Mouse (Mus musculus) C2C12 (cell line): ENCODE data around the gene Mindy4. TPM values are rescaled to one million over a fixed set of nuclear protein-coding genes. Genes with fewer than 3 reads are reported as not detected.

Source experiments
- H3K27me3 ChIP-seq: one replicate; pipeline ENCODE4 v1.6.1; 2011; ENCODE audit not compliant: control insufficient read depth, insufficient read depth, insufficient read length
- H3K36me3 ChIP-seq: one replicate; pipeline ENCODE4 v1.6.1; 2011; ENCODE audit not compliant: control insufficient read depth, insufficient read depth
- H3K4me3 ChIP-seq: one replicate; pipeline ENCODE4 v1.5.1; 2011; ENCODE audit warnings: mild to moderate bottlenecking, control low read depth; ENCODE audit not compliant: poor library complexity, insufficient read depth, severe bottlenecking
- H3K79me2 ChIP-seq: one replicate; pipeline ENCODE4 v1.6.1; 2011; ENCODE audit not compliant: control insufficient read depth, insufficient read depth
- H3K79me3 ChIP-seq: one replicate; pipeline ENCODE4 v1.6.1; 2011; ENCODE audit warnings: low read depth, control low read depth
- H3ac ChIP-seq: one replicate; pipeline ENCODE3; 2011; ENCODE audit warnings: low read depth; ENCODE audit not compliant: control insufficient read depth, insufficient read length
- CEBPB ChIP-seq: IDR thresholded peaks from one replicate; pipeline ENCODE4 v1.6.1; 2011; ENCODE audit warnings: low read depth, mild to moderate bottlenecking, control low read depth, moderate library complexity
- CTCF ChIP-seq: IDR thresholded peaks from one replicate; pipeline ENCODE4 v1.5.1; 2011; ENCODE audit not compliant: control insufficient read depth, insufficient read depth, insufficient read length
- FOSL1 ChIP-seq: IDR thresholded peaks from one replicate; pipeline ENCODE4 v1.8.0; 2011; ENCODE audit warnings: mild to moderate bottlenecking, low read length; ENCODE audit not compliant: poor library complexity, insufficient read depth, severe bottlenecking
- MAX ChIP-seq: IDR thresholded peaks from one replicate; pipeline ENCODE4 v1.6.1; 2011; ENCODE audit warnings: mild to moderate bottlenecking, control low read depth
- MYOD1 ChIP-seq: IDR thresholded peaks from one replicate; pipeline ENCODE4 v1.6.1; 2011; ENCODE audit warnings: low read depth; ENCODE audit not compliant: control insufficient read depth, insufficient read length
- MYOG ChIP-seq: IDR thresholded peaks from one replicate; pipeline ENCODE4 v1.6.1; 2011; ENCODE audit not compliant: control insufficient read depth, insufficient read length; ENCODE audit errors: extremely low read depth
- USF1 ChIP-seq: IDR thresholded peaks from one replicate; pipeline ENCODE4 v1.6.1; 2011; ENCODE audit warnings: low read depth, mild to moderate bottlenecking, control low read depth, moderate library complexity
- polyA plus RNA-seq: library from polyadenylated mRNA; unstranded; fragments of >200 nt; fragmentation: generic; extraction: Trizol; gene quantifications from one replicate; pipeline ENCODE4 v1.2.1, GENCODE M21; 2012; ENCODE audit warnings: missing spikeins

The Mindy4 gene
- polyA plus RNA-seq, 1 experiment = 2.6 TPM

GRCm38 (mm10) chr6:55276692-55277282 is 73.6 kb downstream of the Mindy4 start:
- no peaks in the 10 kb centered on the region for H3K27me3 ChIP-seq
- no peak overlapping the region for H3K4me3 ChIP-seq
- no peak for TF ChIP-seq MYOD1
- no peak for TF ChIP-seq MAX
- TF ChIP-seq MYOG = no peak
- TF ChIP-seq CEBPB = no peak
- no peak for TF ChIP-seq FOSL1
- no peak for TF ChIP-seq CTCF
- TF ChIP-seq USF1 = no peak

GRCm38 (mm10) chr6:55278086-55278485 is 74.9 kb downstream of the Mindy4 start:
- Histone ChIP-seq H3K4me3 (no peak overlapping the region), H3K27me3 (no peaks in the 10 kb centered on the region), H3K79me2 (no peaks in the 10 kb centered on the region), H3K79me3 (no peaks in the 10 kb centered on the region), H3ac (no peak overlapping the region), H3K36me3 (no peaks in the 10 kb centered on the region)
- no peak for TF ChIP-seq MYOG
- TF ChIP-seq CTCF = no peak
- no peak for TF ChIP-seq USF1
- no peak for TF ChIP-seq MYOD1
- TF ChIP-seq CEBPB = no peak
- no peak for TF ChIP-seq MAX
- no peak for TF ChIP-seq FOSL1

More at GRCm38 (mm10) chr6:55276692-55277282, 73.6 kb downstream of the Mindy4 start:
- no peak overlapping the region for H3ac ChIP-seq
- H3K79me3 ChIP-seq = no peaks in the 10 kb centered on the region
- H3K79me2 ChIP-seq = no peaks in the 10 kb centered on the region
- H3K36me3 ChIP-seq = no peaks in the 10 kb centered on the region

- Histone ChIP-seq H3K4me3 (no peak overlapping the region), H3K36me3 (no peaks in the 10 kb centered on the region), H3ac (no peak overlapping the region), H3K79me3 (no peaks in the 10 kb centered on the region), H3K27me3 (no peaks in the 10 kb centered on the region), H3K79me2 (no peaks in the 10 kb centered on the region)
- TF ChIP-seq CTCF (no peak), CEBPB (no peak), MYOD1 (no peak), MYOG (no peak), MAX (no peak), FOSL1 (no peak), USF1 (no peak)
These were observed 75.3 kb downstream of the Mindy4 start for GRCm38 (mm10) chr6:55278520-55278919.

GRCm38 (mm10) chr6:55280979-55281378 is 77.8 kb downstream of the Mindy4 start:
- H3K79me3 ChIP-seq = no peaks in the 10 kb centered on the region
- no peaks in the 10 kb centered on the region for H3K79me2 ChIP-seq
- no peaks in the 10 kb centered on the region for H3K27me3 ChIP-seq
- H3ac ChIP-seq = no peak overlapping the region
- no peak for TF ChIP-seq MYOD1
- no peak for TF ChIP-seq USF1
- TF ChIP-seq FOSL1 = no peak
- no peak for TF ChIP-seq CEBPB
- TF ChIP-seq MYOG = no peak
- no peak for TF ChIP-seq CTCF
- TF ChIP-seq MAX = no peak
- no peak overlapping the region for H3K4me3 ChIP-seq
- H3K36me3 ChIP-seq = no peaks in the 10 kb centered on the region

DNA sequence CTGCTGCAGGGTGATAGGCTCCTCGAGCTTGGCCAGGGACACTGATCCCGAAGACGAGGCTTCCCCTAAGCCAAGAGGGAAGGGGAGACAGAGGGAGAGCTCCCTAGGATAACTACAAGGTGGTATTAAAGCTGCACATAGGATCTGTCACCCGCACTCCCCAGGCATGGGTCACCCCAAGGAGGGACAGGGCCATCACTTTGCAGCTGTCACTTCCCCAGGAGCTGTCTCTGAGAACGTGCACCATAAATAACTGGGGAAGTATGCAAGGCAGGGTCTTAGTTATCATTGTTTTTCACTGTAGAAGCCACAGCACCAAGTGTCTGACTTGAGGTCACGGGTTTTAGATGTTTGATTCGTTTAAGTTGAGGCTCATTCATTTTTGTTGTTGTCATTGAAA is 78.5 kb downstream of the Mindy4 start:
- Histone ChIP-seq H3K79me3 (no peaks in the 10 kb centered on the region), H3K27me3 (no peaks in the 10 kb centered on the region), H3K79me2 (no peaks in the 10 kb centered on the region), H3ac (no peak overlapping the region), H3K36me3 (no peaks in the 10 kb centered on the region), H3K4me3 (no peak overlapping the region)
- no peak for TF ChIP-seq MYOG
- TF ChIP-seq USF1 = no peak
- no peak for TF ChIP-seq CEBPB
- no peak for TF ChIP-seq FOSL1
- TF ChIP-seq CTCF = no peak
- TF ChIP-seq MAX = no peak
- TF ChIP-seq MYOD1 = no peak

GRCm38 (mm10) chr6:55282348-55282747 is 79.2 kb downstream of the Mindy4 start:
- Histone ChIP-seq H3K79me2 (no peaks in the 10 kb centered on the region), H3K79me3 (no peaks in the 10 kb centered on the region), H3K4me3 (no peak overlapping the region), H3K27me3 (no peaks in the 10 kb centered on the region), H3ac (no peak overlapping the region), H3K36me3 (no peaks in the 10 kb centered on the region)
- TF ChIP-seq MAX (no peak), FOSL1 (no peak), MYOG (no peak), USF1 (no peak), MYOD1 (no peak), CTCF (no peak), CEBPB (no peak)
